Mouse (Mus musculus) thymus, postnatal 36 days (tissue): ENCODE measurements around the gene Kifc1.
"Not testable (repeated sequence)": the region's sequence is repeated elsewhere in the genome, so short reads cannot be mapped to it uniquely, and the experiment has no call there.

Experiments
- DNase-seq, 2 experiments: peaks; one replicate each; pipeline ENCODE4 v3.0.0; 2022; ENCODE audit warnings: mixed read lengths in 2 of 2

Gene Kifc1

GRCm38 (mm10) chr17:33901653-33902052, 11.2 kb upstream of the Kifc1 start:
- no peak for DNase-seq

GRCm38 (mm10) chr17:33900989-33901314, 10.5 kb upstream of the Kifc1 start:
- no peak for DNase-seq

DNA sequence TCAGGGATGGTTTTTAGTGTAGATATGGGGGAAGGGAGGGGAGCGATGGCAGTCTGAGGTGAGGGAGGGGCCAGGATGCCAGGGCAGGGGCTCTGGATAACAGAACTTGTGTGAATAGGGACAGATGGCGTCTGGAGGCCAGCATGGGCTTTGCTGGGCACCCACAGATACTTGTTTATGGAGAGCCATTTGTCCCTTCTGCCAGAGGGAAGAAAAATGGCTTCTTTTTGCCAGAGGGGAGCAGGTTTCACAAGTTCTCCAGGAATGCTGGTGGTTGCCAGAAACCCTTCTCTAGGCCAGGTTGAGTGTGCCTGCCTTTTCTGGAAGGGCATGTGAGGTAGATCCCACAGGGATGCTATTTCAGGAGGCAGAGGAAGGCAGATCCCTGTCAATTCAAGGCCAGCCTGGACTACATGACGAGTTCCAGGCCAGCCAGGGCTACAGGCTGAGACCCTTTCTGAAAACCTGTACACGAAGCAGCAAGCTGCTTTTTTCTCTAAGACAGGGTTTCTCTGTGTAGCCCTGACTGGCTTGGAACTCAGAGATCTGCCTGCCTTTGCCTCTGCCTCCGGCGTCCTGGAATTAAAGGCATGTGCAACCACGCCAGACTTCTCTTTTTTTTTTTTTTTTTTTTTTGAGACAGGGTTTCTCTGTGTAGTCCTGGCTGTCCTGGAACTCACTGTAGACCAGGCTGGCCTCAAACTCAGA, 10.0 kb upstream of the Kifc1 start:
- DNase-seq, result no peak

GRCm38 (mm10) chr17:33899642-33900041, 9.2 kb upstream of the Kifc1 start:
- DNase-seq, result no peak

- not testable (repeated sequence) for DNase-seq
These were observed 7.7 kb upstream of the Kifc1 start for GRCm38 (mm10) chr17:33898193-33898592.

- no peak for DNase-seq
These were observed 6.8 kb upstream of the Kifc1 start for GRCm38 (mm10) chr17:33897114-33897794.

GRCm38 (mm10) chr17:33893011-33893410, 2.5 kb upstream of the Kifc1 start:
- not testable (repeated sequence) for DNase-seq

- no peak for DNase-seq
These were observed 2.0 kb upstream of the Kifc1 start for GRCm38 (mm10) chr17:33892429-33892828.

GRCm38 (mm10) chr17:33891892-33892291, 1.4 kb upstream of the Kifc1 start:
- DNase-seq, result not testable (repeated sequence)

DNA sequence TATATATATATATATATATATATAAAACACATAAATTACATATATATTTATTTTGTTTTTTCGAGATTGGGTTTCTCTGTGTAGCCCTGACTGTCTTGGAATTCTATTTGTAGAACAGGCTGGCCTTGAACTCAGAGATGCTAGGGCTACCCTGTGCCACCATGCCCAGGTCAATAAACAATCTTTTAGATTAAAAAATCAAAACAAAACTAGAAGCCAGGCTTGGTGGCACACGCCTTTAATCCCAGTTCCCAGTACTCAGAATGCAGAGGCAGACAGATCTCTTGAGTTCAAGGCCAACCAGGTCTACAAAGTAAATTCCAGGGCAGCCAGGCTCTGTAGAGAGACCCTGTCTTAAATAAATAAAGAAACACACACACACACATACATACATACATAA, 896 bp upstream of the Kifc1 start:
- no peak for DNase-seq

- not testable (repeated sequence) for DNase-seq
These were observed 424 bp downstream of the Kifc1 start for GRCm38 (mm10) chr17:33889941-33890532.

GRCm38 (mm10) chr17:33888230-33888629, 2.2 kb downstream of the Kifc1 start:
- DNase-seq, result not testable (repeated sequence)

DNA sequence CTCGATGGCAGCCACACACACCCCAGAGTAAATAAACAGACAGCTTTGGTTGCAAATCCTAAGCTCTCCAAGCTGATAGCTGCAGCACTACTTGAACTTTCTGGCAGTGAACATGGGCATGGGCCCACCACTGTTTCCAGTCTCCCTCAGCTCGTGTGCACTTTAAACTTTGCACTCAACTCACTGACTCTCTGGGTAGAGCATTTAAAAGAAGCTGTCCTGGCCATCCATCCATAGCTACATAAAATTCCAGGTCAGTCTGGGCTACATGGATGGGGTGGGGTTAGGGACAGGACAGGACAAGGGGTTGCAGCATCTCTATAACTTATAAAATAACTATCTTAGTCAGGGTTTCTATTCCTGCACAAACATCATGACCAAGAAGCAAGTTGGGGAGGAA, 2.7 kb downstream of the Kifc1 start:
- not testable (repeated sequence) for DNase-seq

- not testable (repeated sequence) for DNase-seq
These were observed 6.1 kb downstream of the Kifc1 start for GRCm38 (mm10) chr17:33884320-33884719.

DNA sequence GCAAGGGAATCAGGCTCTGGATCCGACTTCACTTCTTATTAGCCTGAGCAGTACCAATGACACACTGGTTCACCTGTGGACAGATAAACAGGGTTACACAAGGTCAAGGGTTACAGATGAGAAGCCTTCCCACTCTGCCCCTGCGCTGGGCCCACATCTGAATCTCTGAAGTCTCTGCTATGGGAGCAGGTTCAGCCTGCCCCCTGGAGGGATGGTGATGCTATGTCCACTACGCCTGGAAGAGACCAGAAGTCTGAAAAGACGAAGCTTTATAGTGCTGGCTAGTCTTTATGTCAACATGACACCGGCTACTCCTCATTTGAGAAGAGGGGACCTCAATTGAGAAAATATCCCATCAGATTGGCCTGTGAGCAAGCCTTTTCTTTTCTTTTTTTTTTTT, 14.7 kb downstream of the Kifc1 start:
- DNase-seq, result peak in 1 of 2 experiments; percentile 27

DNA sequence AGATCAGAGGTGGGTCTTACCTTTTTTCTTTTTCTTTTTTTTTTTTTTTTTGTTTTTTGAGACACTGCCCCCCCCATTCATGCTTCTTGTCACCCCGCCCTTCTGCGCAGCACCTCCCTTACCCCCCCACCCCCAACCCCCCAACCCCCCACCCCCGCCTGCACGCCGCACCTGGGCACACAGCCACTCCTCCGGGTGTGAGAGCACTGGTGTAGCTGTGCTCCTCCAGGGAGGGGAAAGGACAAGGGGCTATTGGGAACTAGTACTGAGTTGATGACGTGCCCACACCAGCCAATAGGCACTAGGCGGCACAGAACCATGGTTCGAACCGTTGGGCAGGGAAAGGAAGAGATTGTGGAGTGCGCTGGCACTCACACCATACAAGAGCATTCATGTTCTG, 16.1 kb downstream of the Kifc1 start:
- peak in 1 of 2 experiments; percentile 39 for DNase-seq

DNA sequence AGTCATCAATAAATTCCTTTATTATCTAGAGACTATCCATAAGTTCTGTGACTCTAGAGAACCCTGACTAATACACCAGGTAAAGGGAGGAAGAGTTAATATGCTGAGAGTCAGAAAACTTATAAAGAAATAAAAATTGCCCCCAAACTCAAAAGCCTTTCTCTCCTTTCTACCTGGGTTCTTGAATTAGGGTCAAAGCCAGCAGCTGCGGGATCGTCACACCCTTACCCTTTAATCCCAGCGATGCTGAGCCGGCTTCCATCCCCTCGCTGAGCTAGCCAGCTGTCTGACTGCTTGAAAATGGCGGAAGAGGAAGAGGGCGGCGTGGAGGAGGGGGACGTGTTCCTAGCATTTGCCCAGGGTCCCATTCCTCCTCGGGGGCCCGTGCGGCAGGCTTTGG, 16.9 kb downstream of the Kifc1 start, which contains the start of gene Gm7029:
Gene Gm7029 (plus strand): TSS at position 301 of the 400 bp plus-strand sequence.
- DNase-seq, result not testable (repeated sequence)

DNA sequence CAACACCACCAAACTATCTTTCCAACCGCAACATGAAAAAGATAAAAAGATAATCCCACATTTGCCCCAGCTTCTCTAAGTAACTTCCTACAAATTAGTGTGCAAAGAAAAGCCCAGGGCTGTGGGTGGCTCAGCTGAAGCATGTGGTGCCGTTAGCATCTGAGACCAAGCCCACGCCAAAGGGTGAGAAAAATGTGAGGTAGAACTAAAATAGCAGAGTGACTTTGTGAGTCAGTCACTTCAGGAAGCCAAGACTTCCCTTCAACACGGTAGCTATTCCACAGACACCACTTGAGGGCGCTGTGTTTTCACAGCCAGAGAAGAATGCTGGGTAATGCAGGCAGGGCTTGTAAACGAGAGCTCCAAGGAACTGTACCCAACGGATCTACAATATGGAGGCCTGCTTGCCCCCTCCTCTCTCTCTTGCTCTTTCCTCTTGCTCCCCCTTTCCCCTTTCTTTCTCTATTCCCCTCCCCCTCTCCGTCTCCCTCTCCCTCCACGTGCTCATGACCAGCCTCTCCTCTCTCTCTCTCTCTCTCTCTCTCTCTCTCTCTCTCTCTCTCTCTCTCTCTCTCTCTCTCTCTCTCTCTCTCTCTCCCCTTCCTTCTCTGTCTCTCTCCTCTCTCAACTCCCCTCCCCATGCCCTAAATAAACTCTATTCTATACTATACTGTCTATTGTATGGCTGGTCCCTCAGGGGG, 25.0 kb downstream of the Kifc1 start:
- DNase-seq, result peak; percentile 63 to 69

DNA sequence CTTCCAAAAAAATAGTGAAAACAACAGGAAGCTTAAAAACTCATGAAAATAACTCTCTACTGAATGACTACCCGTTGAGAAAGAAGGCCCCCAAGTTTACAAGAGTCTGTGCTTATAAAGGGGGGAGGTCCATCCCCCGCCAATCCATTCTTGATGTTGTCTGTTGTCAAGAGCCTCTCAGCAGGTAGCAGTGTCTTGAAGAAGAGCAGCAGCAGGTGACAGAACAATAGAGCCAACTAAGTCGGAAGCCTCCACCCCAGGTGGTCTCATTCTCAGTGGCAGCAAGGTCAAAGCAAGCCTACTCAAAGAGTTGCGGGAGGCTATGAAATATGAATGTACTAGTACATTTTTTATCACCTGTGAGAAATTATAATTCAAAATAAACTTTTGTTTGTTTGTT, 32.6 kb downstream of the Kifc1 start:
- DNase-seq, result no peak

DNA sequence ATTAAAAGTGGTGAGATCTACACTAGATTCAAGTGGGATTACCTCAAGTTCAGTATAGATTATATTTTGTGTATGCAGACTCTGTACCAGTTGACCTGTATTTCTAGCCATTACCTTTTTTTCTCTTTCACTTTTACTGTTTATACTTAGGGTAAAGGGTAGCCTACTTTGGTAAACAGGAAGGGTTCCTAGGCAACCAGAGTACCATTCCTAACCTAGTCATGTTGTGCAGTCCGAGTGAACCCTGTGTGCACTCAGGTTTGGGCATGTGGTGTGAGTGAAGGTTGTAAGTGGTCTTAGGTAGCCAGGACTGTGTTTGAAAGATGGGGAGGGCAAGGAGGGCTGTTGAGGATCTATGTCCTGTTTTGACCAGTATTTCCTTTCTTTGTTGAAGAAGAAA, 39.1 kb downstream of the Kifc1 start:
- DNase-seq, result no peak

- DNase-seq, result no peak
These were observed 42.3 kb downstream of the Kifc1 start for GRCm38 (mm10) chr17:33848139-33848538.

- DNase-seq, result no peak
These were observed 46.3 kb downstream of the Kifc1 start for GRCm38 (mm10) chr17:33844196-33844595.
